Mouse (Mus musculus) neural tube, embryonic 14.5 days (tissue): ENCODE results near the gene Gli2. TPM values are rescaled to one million over a fixed set of nuclear protein-coding genes. Genes with fewer than 3 reads are reported as not detected.
A peak's percentile ranks its signal among the peaks of the same experiment; 100 is the strongest.

ENCODE experiments used
- ATAC-seq: fragments of 200-750 bp; cut with Nextera tagmentation; 2 replicates; pipeline ENCODE4 v1.8.0; 2017; ENCODE audit warnings: low read depth, mild to moderate bottlenecking, moderate TSS enrichment, moderate library complexity
- H3K27ac ChIP-seq: fragments of 300-500 bp; sonication (generic); 2 replicates; pipeline ENCODE4 v1.5.1; 2014; ENCODE audit warnings: low read depth, mild to moderate bottlenecking, control low read depth, low read length, moderate library complexity, mixed read lengths
- H3K27me3 ChIP-seq: fragments of 300-500 bp; sonication (generic); 2 replicates; pipeline ENCODE4 v1.6.1; 2014; ENCODE audit warnings: low read length; ENCODE audit not compliant: control insufficient read depth, insufficient read depth
- H3K36me3 ChIP-seq: fragments of 300-500 bp; sonication (generic); 2 replicates; pipeline ENCODE4 v1.6.1; 2014; ENCODE audit warnings: low read length, mixed read lengths; ENCODE audit not compliant: control insufficient read depth, insufficient read depth
- H3K4me1 ChIP-seq: fragments of 300-500 bp; sonication (generic); 2 replicates; pipeline ENCODE4 v1.6.1; 2014; ENCODE audit warnings: low read length; ENCODE audit not compliant: control insufficient read depth, insufficient read depth
- H3K4me2 ChIP-seq: fragments of 300-500 bp; sonication (generic); 2 replicates; pipeline ENCODE4 v1.6.1; 2014; ENCODE audit warnings: mild to moderate bottlenecking, low read depth, low read length, control low read depth
- H3K4me3 ChIP-seq: fragments of 300-500 bp; sonication (generic); 2 replicates; pipeline ENCODE4 v1.5.1; 2014; ENCODE audit warnings: low read depth, low read length, control low read depth, mixed read lengths
- H3K9ac ChIP-seq: fragments of 300-500 bp; sonication (generic); replicated peaks from 2 replicates; pipeline ENCODE4 v1.6.1; 2014; ENCODE audit warnings: low read depth, mild to moderate bottlenecking, control low read depth, low read length, mixed read lengths
- H3K9me3 ChIP-seq: fragments of 300-500 bp; sonication (generic); 2 replicates; pipeline ENCODE4 v1.6.1; 2016; ENCODE audit warnings: low read length; ENCODE audit not compliant: control insufficient read depth
- WGBS: fragments of 180-500 bp; shearing (Covaris S2); extraction: QIAGEN DNeasy Blood & Tissue Kit; methylation state at CpG from one replicate; pipeline ENCODE4 v1.1.7; 2014; 5-methylcytosine and 5-hydroxymethylcytosine counted together
- polyA plus RNA-seq: library from polyadenylated mRNA; unstranded; fragments of >200 nt; fragmentation: Nextera tagmentation; extraction: Ambion mirVana; gene quantifications from 2 replicates; pipeline ENCODE4 v1.2.1, GENCODE M21; 2014

Gene Gli2
- 1.5 and 1.8 TPM in 2 replicates for polyA plus RNA-seq

- no peaks in the 10 kb centered on the region for H3K36me3 ChIP-seq
- peak within 1 kb of the TSS; percentile 96 for H3K4me2 ChIP-seq
- H3K4me1 ChIP-seq = peaks cover 11% of the 10 kb centered on the region
- peak within 1 kb of the TSS; percentile 66; the same call in 1 of the 2 replicates for H3K27ac ChIP-seq
- peak within 1 kb of the TSS; percentile 43 for H3K4me3 ChIP-seq
- peak; percentile 84 for ATAC-seq
- peak within 1 kb of the TSS; percentile 46 for H3K9ac ChIP-seq
- WGBS = under 1% methylated on average over 39 of the region's 42 CpGs
- H3K9me3 ChIP-seq = no peaks in the 10 kb centered on the region
- H3K27me3 ChIP-seq = no peaks in the 10 kb centered on the region; the same call in 1 of the 2 replicates
Measured at GRCm38 (mm10) chr1:119053402-119053841, at the start of gene Gli2. Gli2 (minus strand) TSS chr1:119053619.

DNA sequence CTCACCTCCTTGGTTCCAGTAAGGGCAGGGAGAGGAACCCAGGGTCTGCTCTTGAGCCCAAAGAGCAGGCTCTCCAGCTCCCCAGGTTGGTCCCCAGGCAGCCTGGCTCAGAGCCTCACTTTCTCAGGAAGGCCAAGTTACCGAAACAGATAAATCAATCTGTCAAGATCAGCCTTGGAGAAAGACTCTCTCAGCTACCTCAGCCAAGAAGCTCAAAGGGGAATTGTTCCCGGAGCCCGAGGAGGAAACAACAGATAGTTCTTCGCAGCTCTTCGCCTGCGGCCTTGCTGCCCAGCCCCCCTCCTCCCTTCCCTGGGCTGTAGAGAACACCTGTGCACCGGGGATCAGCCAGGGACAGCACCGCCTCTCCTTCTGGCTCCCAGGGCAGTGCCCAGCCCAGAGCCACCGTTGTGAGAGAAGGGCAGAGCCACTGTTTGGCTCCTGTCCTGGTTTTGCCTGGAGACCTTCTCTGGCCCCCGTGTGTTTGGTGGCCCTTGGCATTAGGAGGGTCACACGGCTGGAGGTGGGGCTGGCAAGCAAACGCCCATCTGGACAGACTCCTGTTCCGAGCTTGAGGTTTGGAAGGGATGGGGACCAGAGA is 44.6 kb upstream of the Gli2 start:
- no peaks in the 10 kb centered on the region for H3K36me3 ChIP-seq

GRCm38 (mm10) chr1:119093739-119094138 is 40.3 kb upstream of the Gli2 start:
- H3K4me1 ChIP-seq = no peaks in the 10 kb centered on the region
- no peaks in the 10 kb centered on the region for H3K36me3 ChIP-seq
- no peak overlapping the region for H3K4me2 ChIP-seq
- no peaks in the 10 kb centered on the region for H3K27me3 ChIP-seq
- ATAC-seq = peak; percentile 72
- H3K9ac ChIP-seq = no peak overlapping the region
- WGBS = 19% methylated on average over 8 of the region's 8 CpGs
- no peaks in the 10 kb centered on the region for H3K9me3 ChIP-seq
- H3K27ac ChIP-seq = no peak overlapping the region
- H3K4me3 ChIP-seq = no peak overlapping the region

More for the DNA sequence above, 44.6 kb upstream of the Gli2 start:
- no peak overlapping the region for H3K4me3 ChIP-seq
- 45% methylated on average over 13 of the region's 13 CpGs for WGBS
- H3K9me3 ChIP-seq = no peaks in the 10 kb centered on the region
- H3K27ac ChIP-seq = no peak overlapping the region
- no peak overlapping the region for H3K4me2 ChIP-seq
- no peak overlapping the region for H3K9ac ChIP-seq
- no peak for ATAC-seq
- H3K27me3 ChIP-seq = no peaks in the 10 kb centered on the region
- H3K4me1 ChIP-seq = no peaks in the 10 kb centered on the region

- H3K36me3 ChIP-seq = no peaks in the 10 kb centered on the region
- ATAC-seq = no peak
- H3K27ac ChIP-seq = no peak overlapping the region
- H3K9me3 ChIP-seq = no peaks in the 10 kb centered on the region
- no peaks in the 10 kb centered on the region for H3K27me3 ChIP-seq
- no peak overlapping the region for H3K9ac ChIP-seq
- no peaks in the 10 kb centered on the region for H3K4me1 ChIP-seq
- no peak overlapping the region for H3K4me3 ChIP-seq
- 86% methylated on average over 18 of the region's 18 CpGs for WGBS
- no peak overlapping the region for H3K4me2 ChIP-seq
Measured at GRCm38 (mm10) chr1:119089887-119090620, 36.6 kb upstream of the Gli2 start.

- Histone ChIP-seq H3K4me2 (no peak overlapping the region), H3K9me3 (no peaks in the 10 kb centered on the region), H3K36me3 (no peaks in the 10 kb centered on the region), H3K27ac (no peak overlapping the region), H3K9ac (no peak overlapping the region), H3K27me3 (no peaks in the 10 kb centered on the region), H3K4me3 (no peak overlapping the region), H3K4me1 (no peaks in the 10 kb centered on the region)
- ATAC-seq = peak; percentile 71
- 11% methylated on average over 3 of the region's 3 CpGs for WGBS
Measured at GRCm38 (mm10) chr1:119087539-119087938, 34.1 kb upstream of the Gli2 start.

DNA sequence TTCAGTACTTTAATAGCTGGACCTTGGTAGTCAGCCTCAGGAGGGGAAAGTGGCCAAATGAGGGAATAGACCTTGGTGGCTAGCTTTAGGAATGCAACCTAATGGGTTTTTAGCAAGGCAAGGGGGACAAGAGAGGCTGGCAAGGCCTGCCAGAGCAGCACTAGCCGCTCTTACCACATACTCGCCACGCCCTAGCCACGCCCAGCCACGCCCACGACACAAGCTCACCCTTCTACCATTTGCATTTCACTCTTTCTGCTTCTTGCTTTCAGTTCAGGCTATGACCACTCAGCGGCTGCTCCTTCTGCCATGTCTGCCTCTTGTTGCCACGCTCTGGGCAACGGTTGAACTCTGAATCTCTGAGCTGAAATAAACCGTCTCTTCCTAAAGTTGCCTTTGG is 32.4 kb upstream of the Gli2 start:
- Histone ChIP-seq H3K9me3 (no peaks in the 10 kb centered on the region), H3K4me1 (no peaks in the 10 kb centered on the region), H3K27me3 (no peaks in the 10 kb centered on the region), H3K4me2 (no peak overlapping the region), H3K36me3 (no peaks in the 10 kb centered on the region), H3K27ac (no peak overlapping the region), H3K4me3 (no peak overlapping the region), H3K9ac (no peak overlapping the region)
- 64% methylated on average over 10 of the region's 10 CpGs for WGBS
- no peak for ATAC-seq

- Histone ChIP-seq H3K9me3 (no peaks in the 10 kb centered on the region), H3K4me1 (no peaks in the 10 kb centered on the region), H3K9ac (0 out of 2 replicates have a peak overlapping the region, but pooled peaks have one; percentile 28), H3K4me2 (no peak overlapping the region), H3K36me3 (no peaks in the 10 kb centered on the region), H3K27ac (no peak overlapping the region), H3K27me3 (no peaks in the 10 kb centered on the region), H3K4me3 (no peak overlapping the region)
- WGBS = 21% methylated on average over 10 of the region's 10 CpGs
- ATAC-seq = peak; percentile 65
Measured at GRCm38 (mm10) chr1:119083468-119083921, 30.1 kb upstream of the Gli2 start.

DNA sequence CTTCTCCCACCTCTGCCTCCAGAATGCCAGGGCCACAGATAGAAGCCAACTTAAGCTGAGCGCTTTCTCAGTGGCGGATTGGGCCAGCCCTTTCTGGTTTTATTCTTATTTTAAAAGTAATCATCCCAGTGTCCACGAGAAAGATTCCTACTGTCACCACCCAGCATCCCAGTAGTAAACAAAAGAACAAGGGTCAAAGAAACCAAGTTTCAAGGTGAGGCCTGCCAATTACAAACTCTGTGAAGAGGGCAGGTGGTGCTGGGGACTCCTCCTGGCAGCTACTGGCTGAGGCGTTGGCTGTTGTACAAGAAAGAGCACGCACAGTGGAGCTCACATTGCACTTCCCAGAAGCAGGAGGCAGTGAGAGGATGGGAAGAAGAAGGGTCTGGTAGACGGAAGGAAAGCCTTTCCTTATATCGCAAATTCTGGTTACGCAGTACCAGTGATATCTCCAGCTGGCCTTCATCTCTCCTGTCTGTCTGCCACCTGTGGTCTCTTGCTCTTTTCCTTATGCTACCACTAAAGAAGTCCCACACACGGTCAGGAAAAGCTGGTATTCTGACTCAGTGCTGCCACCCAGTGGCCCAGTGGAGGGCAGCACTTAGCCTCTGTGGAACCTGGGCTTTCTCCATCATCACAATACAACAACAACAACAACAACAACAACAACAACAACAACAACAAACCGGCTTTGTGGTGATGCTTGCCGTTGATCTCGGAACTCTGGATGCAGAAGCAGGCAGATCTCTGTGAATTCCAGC is 29.0 kb upstream of the Gli2 start:
- Histone ChIP-seq H3K4me1 (no peaks in the 10 kb centered on the region), H3K9ac (no peak overlapping the region), H3K4me3 (no peak overlapping the region), H3K9me3 (no peaks in the 10 kb centered on the region), H3K36me3 (no peaks in the 10 kb centered on the region), H3K27me3 (no peaks in the 10 kb centered on the region), H3K4me2 (no peak overlapping the region), H3K27ac (no peak overlapping the region)
- peak; percentile 44 for ATAC-seq
- WGBS = 45% methylated on average over 12 of the region's 12 CpGs
